Mouse (Mus musculus) frontal cortex, postnatal 25 days (tissue): ENCODE data around the gene Muc3.

ENCODE experiments used
- DNase-seq, 2 experiments: peaks; one replicate each; pipeline ENCODE4 v3.0.0; 2022; ENCODE audit warnings: low spot score in 2 of 2

The Muc3 gene

GRCm38 (mm10) chr5:137095135-137095534 is 54.0 kb downstream of the Muc3 start:
- no peak for DNase-seq

GRCm38 (mm10) chr5:137093720-137094119 is 55.4 kb downstream of the Muc3 start:
- DNase-seq, result no peak

GRCm38 (mm10) chr5:137091560-137091959 is 57.6 kb downstream of the Muc3 start:
- no peak for DNase-seq

- no peak for DNase-seq
These were observed 58.3 kb downstream of the Muc3 start for GRCm38 (mm10) chr5:137090870-137091269.

- DNase-seq, result no peak
These were observed 61.7 kb downstream of the Muc3 start for GRCm38 (mm10) chr5:137087410-137087809.

- DNase-seq, result no peak
These were observed 63.4 kb downstream of the Muc3 start for GRCm38 (mm10) chr5:137085731-137086130.

GRCm38 (mm10) chr5:137085021-137085420 is 64.1 kb downstream of the Muc3 start:
- no peak for DNase-seq
